Mouse (Mus musculus): ENCODE results near the gene Speer4e. TPM values are rescaled to one million over a fixed set of nuclear protein-coding genes. Genes with fewer than 3 reads are reported as not detected.

Gene Speer4e
- not detected in 2 replicates for polyA plus RNA-seq (2021; fragmentation: Nextera tagmentation)
- long read RNA-seq, experiment 1, result 0 reads
- long read RNA-seq, experiment 2, result 0 reads

GRCm38 (mm10) chr5:14938329-14938728, at the start of gene Speer4e:
Speer4e (minus strand) TSS chr5:14938429.

GRCm38 (mm10) chr5:14978835-14979234, 40.6 kb upstream of the Speer4e start, which contains the start of gene Gm10354:
Gm10354 (minus strand) TSS chr5:14978935.

GRCm38 (mm10) chr5:14914799-14915198, 23.4 kb downstream of the Speer4e start, which contains the start of gene Gm9758:
Gm9758 (minus strand) TSS chr5:14914899.

Other genes starting within 250 kb of the Speer4e start
- gene Gm9758, start 23.5 kb downstream of the Speer4e start, polyA plus RNA-seq (2021; fragmentation: Nextera tagmentation), result not detected in 2 replicates
- not detected in 2 replicates for gene Gm10354, start 40.5 kb upstream of the Speer4e start, polyA plus RNA-seq (2021; fragmentation: Nextera tagmentation)
- gene Gm17019, start 94.6 kb upstream of the Speer4e start, polyA plus RNA-seq (2021; fragmentation: Nextera tagmentation), result not detected in 2 replicates

Measured in layer of hippocampus, adult 6 months (tissue).